In genomic region chrX:101419725-101420699, GRCm38 (mm10) we compare ENCODE assay signal across 8 mouse cellular contexts. TPM values are rescaled to one million over a fixed set of nuclear protein-coding genes. Genes with fewer than 3 reads are reported as not detected.
DNase-seq lines count a peak whose midpoint lies in the region; ATAC-seq and TF ChIP-seq lines count a peak whose summit lies in the region.

No protein-coding gene starts in this region.

- peak overlapping the region; percentile 58 for H3K4me2 ChIP-seq in forebrain, embryonic 14.5 days (ENCODE audit: low read length)
- peak overlapping the region; percentile 77 for H3K4me2 ChIP-seq in liver, postnatal 0 days (ENCODE audit: low read depth, low read length)
- peak overlapping the region; percentile 66 for H3K4me2 ChIP-seq in neural tube, embryonic 13.5 days

- H3K9ac ChIP-seq in ES-Bruce4 (ENCODE audit: low read depth, poor library complexity, severe bottlenecking), result peak overlapping the region; percentile 88
- peak overlapping the region; percentile 68 for H3K9ac ChIP-seq in forebrain, embryonic 14.5 days (ENCODE audit: low read length)
- H3K9ac ChIP-seq in liver, postnatal 0 days (replicated peaks), result peak overlapping the region; percentile 56
- H3K9ac ChIP-seq in neural tube, embryonic 13.5 days, result peak overlapping the region; percentile 78

- peak; percentile 98 for ATAC-seq in forebrain, embryonic 14.5 days
- peak; percentile 94 for ATAC-seq in liver, postnatal 0 days
- peak; percentile 97 for ATAC-seq in neural tube, embryonic 13.5 days (ENCODE audit: low read depth)

- peak overlapping the region; percentile 96 for H3K4me3 ChIP-seq in ES-Bruce4 (ENCODE audit: low read depth, low read length)
- peak overlapping the region; percentile 50 for H3K4me3 ChIP-seq in forebrain, embryonic 14.5 days (ENCODE audit: low read depth, low read length)
- H3K4me3 ChIP-seq in liver, postnatal 0 days (ENCODE audit: low read depth, low read length), result peak overlapping the region; percentile 50
- peak overlapping the region; percentile 55 for H3K4me3 ChIP-seq in neural tube, embryonic 13.5 days

- peak; percentile 83 for DNase-seq in cerebellum, adult 11 months
- DNase-seq in forebrain, embryonic 14.5 days (ENCODE audit: low spot score), result peak; percentile 94
- peak; percentile 84 to 88 for DNase-seq in heart, postnatal 14 days
- DNase-seq in layer of hippocampus, adult 11-12 months (ENCODE audit: low spot score), result peak; percentile 85
- DNase-seq in liver, postnatal 0 days, result peak; percentile 84
- DNase-seq in telencephalon, adult 2 months (ENCODE audit: low read depth, low spot score), result peak; percentile 70

- H3K27ac ChIP-seq in ES-Bruce4 (ENCODE audit: insufficient read depth, low read length), result no peak overlapping the region
- H3K27ac ChIP-seq in forebrain, embryonic 14.5 days (ENCODE audit: low read depth, low read length), result peak overlapping the region; percentile 71
- H3K27ac ChIP-seq in liver, postnatal 0 days (ENCODE audit: low read depth), result peak overlapping the region; percentile 31
- H3K27ac ChIP-seq in neural tube, embryonic 13.5 days (replicated peaks), result peak overlapping the region; percentile 84

- H3K4me1 ChIP-seq in ES-Bruce4 (ENCODE audit: control insufficient read depth, insufficient read depth, low read length), result no peaks in the 10 kb centered on the region
- H3K4me1 ChIP-seq in forebrain, embryonic 14.5 days (ENCODE audit: control insufficient read depth, insufficient read depth, low read length), result peaks cover 2% of the 10 kb centered on the region; the same call in 1 of the 2 replicates
- no peaks in the 10 kb centered on the region; the same call in 1 of the 2 replicates for H3K4me1 ChIP-seq in liver, postnatal 0 days (ENCODE audit: insufficient read depth)
- H3K4me1 ChIP-seq in neural tube, embryonic 13.5 days (replicated peaks), result peaks cover 18% of the 10 kb centered on the region

- H3K27me3 ChIP-seq in ES-Bruce4 (ENCODE audit: control insufficient read depth, insufficient read depth, low read length, poor library complexity, severe bottlenecking), result no peaks in the 10 kb centered on the region
- no peaks in the 10 kb centered on the region for H3K27me3 ChIP-seq in forebrain, embryonic 14.5 days (replicated peaks; ENCODE audit: control insufficient read depth, insufficient read depth, low read length)
- H3K27me3 ChIP-seq in liver, postnatal 0 days (ENCODE audit: insufficient read depth, low read length), result no peaks in the 10 kb centered on the region
- H3K27me3 ChIP-seq in neural tube, embryonic 13.5 days, result no peaks in the 10 kb centered on the region

- no peaks in the 10 kb centered on the region for H3K9me3 ChIP-seq in ES-Bruce4 (replicated peaks; ENCODE audit: control insufficient read depth, insufficient read depth, low read length, poor library complexity, severe bottlenecking)
- H3K9me3 ChIP-seq in forebrain, embryonic 14.5 days (replicated peaks; ENCODE audit: control insufficient read depth, low read length), result no peaks in the 10 kb centered on the region
- H3K9me3 ChIP-seq in liver, postnatal 0 days (ENCODE audit: low read length), result no peaks in the 10 kb centered on the region
- no peaks in the 10 kb centered on the region for H3K9me3 ChIP-seq in neural tube, embryonic 13.5 days

- TF ChIP-seq POLR2A in ES-Bruce4 (IDR thresholded peaks at IDR 0.05; ENCODE audit: insufficient read depth, low read length), result no peak

- no peak for TF ChIP-seq EP300 in ES-Bruce4 (IDR thresholded peaks at IDR 0.05; ENCODE audit: insufficient read depth, low read depth, low read length)
- TF ChIP-seq EP300 in liver, postnatal 0 days (IDR thresholded peaks at IDR 0.05; ENCODE audit: low read depth), result no peak

- TF ChIP-seq CTCF in ES-Bruce4 (IDR thresholded peaks at IDR 0.05; ENCODE audit: low read depth, low read length), result no peak
- TF ChIP-seq CTCF in liver, postnatal 0 days (IDR thresholded peaks at IDR 0.05; ENCODE audit: low read depth), result no peak

- H3K36me3 ChIP-seq in ES-Bruce4 (ENCODE audit: control insufficient read depth, insufficient read depth, low read length, poor library complexity, severe bottlenecking), result 0 out of 2 replicates have a peak, but pooled peaks cover 3% of the 10 kb centered on the region
- 0 out of 2 replicates have a peak, but pooled peaks cover 6% of the 10 kb centered on the region for H3K36me3 ChIP-seq in forebrain, embryonic 14.5 days (ENCODE audit: control insufficient read depth, insufficient read depth, low read length)
- H3K36me3 ChIP-seq in liver, postnatal 0 days (replicated peaks; ENCODE audit: insufficient read depth, low read length), result no peaks in the 10 kb centered on the region
- H3K36me3 ChIP-seq in neural tube, embryonic 13.5 days, result peaks cover 11% of the 10 kb centered on the region; the same call in 1 of the 2 replicates

- intact Hi-C loops in heart, postnatal 14 days (cut with DNase I), result loop anchor here (5.0 kb wide), 1 partner anchor 88 kb away; no protein-coding TSS in a partner anchor

- WGBS in forebrain, embryonic 14.5 days, result 35% methylated on average over 50 of the region's 54 CpGs
- WGBS in liver, postnatal 0 days (ENCODE audit: insufficient replicate concordance), result 21% methylated on average over 46 of the region's 54 CpGs
- WGBS in neural tube, embryonic 13.5 days, result 19% methylated on average over 46 of the region's 54 CpGs

RNA-seq across cellular contexts. Expression of gene Zmym3, which starts 0.6 kb away (rescaled TPM):
- 39.1 and 40.3 TPM in 2 replicates for polyA plus RNA-seq in ES-Bruce4 (2011; ENCODE audit: insufficient read depth, insufficient read length, low read depth, missing spikeins)
- 44.4 and 53.4 TPM in 2 replicates for polyA plus RNA-seq in forebrain, embryonic 14.5 days (2014; fragmentation: Nextera tagmentation; extraction: Ambion mirVana)
- total RNA-seq in heart, postnatal 14 days (2021), result 10 to 100 TPM; 18.5 to 19.0 TPM
- 4.0 and 5.3 TPM in 2 replicates for polyA plus RNA-seq in liver, postnatal 0 days (2015; fragmentation: Nextera tagmentation; extraction: Ambion mirVana)
- polyA plus RNA-seq in neural tube, embryonic 13.5 days (2015; fragmentation: Nextera tagmentation; extraction: Ambion mirVana), result 49.7 and 51.7 TPM in 2 replicates

RNA-seq across cellular contexts. Expression of gene Nono, which starts 9.1 kb away (rescaled TPM):
- 464 and 501 TPM in 2 replicates for polyA plus RNA-seq in ES-Bruce4 (2011; ENCODE audit: insufficient read depth, insufficient read length, low read depth, missing spikeins)
- 433 and 489 TPM in 2 replicates for polyA plus RNA-seq in forebrain, embryonic 14.5 days (2014; fragmentation: Nextera tagmentation; extraction: Ambion mirVana)
- total RNA-seq in heart, postnatal 14 days (2021), result 100 to 1,000 TPM in 1 of 2 experiments, 10 to 100 TPM in 1; 80.4 to 108 TPM
- 59.7 and 61.7 TPM in 2 replicates for polyA plus RNA-seq in liver, postnatal 0 days (2015; fragmentation: Nextera tagmentation; extraction: Ambion mirVana)
- polyA plus RNA-seq in neural tube, embryonic 13.5 days (2015; fragmentation: Nextera tagmentation; extraction: Ambion mirVana), result 372 and 398 TPM in 2 replicates

RNA-seq across cellular contexts. Expression of gene Itgb1bp2, which starts 28.9 kb away (rescaled TPM):
- polyA plus RNA-seq in ES-Bruce4 (2011; ENCODE audit: insufficient read depth, insufficient read length, low read depth, missing spikeins), result 2.2 and 2.3 TPM in 2 replicates
- 0.88 and 1.1 TPM in 2 replicates for polyA plus RNA-seq in forebrain, embryonic 14.5 days (2014; fragmentation: Nextera tagmentation; extraction: Ambion mirVana)
- total RNA-seq in heart, postnatal 14 days (2021), result 100 to 1,000 TPM; 204 to 235 TPM
- 0.45 and 4.6 TPM in 2 replicates for polyA plus RNA-seq in liver, postnatal 0 days (2015; fragmentation: Nextera tagmentation; extraction: Ambion mirVana)
- polyA plus RNA-seq in neural tube, embryonic 13.5 days (2015; fragmentation: Nextera tagmentation; extraction: Ambion mirVana), result 3.5 and 4.7 TPM in 2 replicates

RNA-seq across cellular contexts. Expression of gene Gjb1, which starts 43.8 kb away (rescaled TPM):
- 2.0 and 2.1 TPM in 2 replicates for polyA plus RNA-seq in ES-Bruce4 (2011; ENCODE audit: insufficient read depth, insufficient read length, low read depth, missing spikeins)
- 0.25 and 0.37 TPM in 2 replicates for polyA plus RNA-seq in forebrain, embryonic 14.5 days (2014; fragmentation: Nextera tagmentation; extraction: Ambion mirVana)
- not detected for total RNA-seq in heart, postnatal 14 days (2021)
- 420 and 460 TPM in 2 replicates for polyA plus RNA-seq in liver, postnatal 0 days (2015; fragmentation: Nextera tagmentation; extraction: Ambion mirVana)
- 0.92 and 0.98 TPM in 2 replicates for polyA plus RNA-seq in neural tube, embryonic 13.5 days (2015; fragmentation: Nextera tagmentation; extraction: Ambion mirVana)
